Mouse (Mus musculus): ENCODE results near the gene Taar8b.

DNA sequence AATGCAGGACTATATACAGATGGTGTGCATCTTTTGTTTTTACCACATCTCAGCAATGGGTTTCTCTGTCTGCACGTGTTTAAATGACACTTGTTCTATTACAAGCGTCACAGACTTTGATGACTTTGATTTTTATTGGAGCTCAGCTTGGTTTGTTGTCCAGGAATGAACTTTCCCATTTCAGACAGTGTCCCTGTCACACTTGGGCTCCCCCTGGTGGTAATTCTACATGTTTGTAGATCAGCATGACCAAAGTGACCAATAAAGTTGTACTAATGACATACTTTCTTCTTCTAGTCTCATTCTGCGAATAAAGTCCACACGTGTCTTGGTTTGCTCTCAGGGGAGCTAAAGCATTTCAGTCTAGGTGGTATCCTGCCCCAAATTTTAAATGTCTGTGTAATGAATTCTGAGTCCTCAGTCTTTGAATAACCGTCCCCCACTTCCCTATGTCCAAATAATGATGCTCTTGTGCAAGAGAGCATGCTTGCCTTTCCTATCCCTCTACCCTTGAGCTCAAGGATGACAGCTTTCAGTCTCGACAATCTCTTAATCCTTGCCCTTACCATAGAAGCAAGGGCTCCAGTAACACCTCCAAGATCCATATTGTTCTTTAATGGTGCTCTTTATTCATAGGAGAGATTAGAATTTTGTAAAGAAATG lies 19.2 kb upstream of the Taar8b start:
- TF ChIP-seq CTCF (IDR thresholded peaks at IDR 0.05; ENCODE audit: extremely low read depth, insufficient read depth, low read length) (peak; percentile 55; the same call in 1 of the 2 replicates), POLR2A (IDR thresholded peaks at IDR 0.05; ENCODE audit: extremely low read depth, insufficient read depth, low read length) (no peak)
